Mouse (Mus musculus): Measurements from ENCODE around the gene Btbd8. TPM values are rescaled to one million over a fixed set of nuclear protein-coding genes. Genes with fewer than 3 reads are reported as not detected.

Gene Btbd8
- polyA plus RNA-seq, 1 experiment from 2014 or later, result 3.8 TPM

GRCm38 (mm10) chr5:107405361-107405760 is 32.4 kb upstream of the Btbd8 start:
- Histone ChIP-seq H3K4me1 (ENCODE audit: control insufficient read depth in 2 of 2, insufficient read depth in 2 of 2, low read length in 2 of 2) (peaks cover 2 to 13% of the 10 kb centered on the region in 2 experiments; a peak in 1 of 4 replicates), H3K27me3 (ENCODE audit: control insufficient read depth, insufficient read depth, low read length) (peaks cover 23% of the 10 kb centered on the region), H3K4me3 (ENCODE audit: control insufficient read depth in 1 of 2, insufficient read depth in 1 of 2, low read depth in 1 of 2, low read length in 2 of 2) (no peak overlapping the region), H3K4me2 (ENCODE audit: low read length) (no peak overlapping the region), H3K9ac (ENCODE audit: low read length) (no peak overlapping the region), H3K27ac (replicated peaks in 1 of 2; ENCODE audit: control insufficient read depth in 1 of 2, insufficient read depth in 1 of 2, low read depth in 2 of 2, low read length in 2 of 2) (no peak overlapping the region), H3K36me3 (ENCODE audit: control insufficient read depth, insufficient read depth, low read length) (no peaks in the 10 kb centered on the region), H3K9me3 (ENCODE audit: control insufficient read depth, low read length) (no peaks in the 10 kb centered on the region)
- ATAC-seq (ENCODE audit: insufficient number of reproducible peaks, insufficient read depth, low FRiP score, low read depth), result no peak
- 54% methylated on average over 4 of the region's 4 CpGs for WGBS

- H3K27ac ChIP-seq (replicated peaks in 1 of 2; ENCODE audit: control insufficient read depth in 1 of 2, insufficient read depth in 1 of 2, low read depth in 2 of 2, low read length in 2 of 2), result no peak overlapping the region
- WGBS, result 67% methylated on average over 1 of the region's 1 CpGs
- no peak overlapping the region for H3K9ac ChIP-seq (ENCODE audit: low read length)
- H3K4me2 ChIP-seq (ENCODE audit: low read length), result no peak overlapping the region
- no peaks in the 10 kb centered on the region for H3K4me1 ChIP-seq (ENCODE audit: control insufficient read depth in 2 of 2, insufficient read depth in 2 of 2, low read length in 2 of 2)
- no peak overlapping the region for H3K4me3 ChIP-seq (ENCODE audit: control insufficient read depth in 1 of 2, insufficient read depth in 1 of 2, low read depth in 1 of 2, low read length in 2 of 2)
- no peaks in the 10 kb centered on the region for H3K9me3 ChIP-seq (ENCODE audit: control insufficient read depth, low read length)
- peaks cover under 1% of the 10 kb centered on the region; the same call in 1 of the 2 replicates for H3K27me3 ChIP-seq (ENCODE audit: control insufficient read depth, insufficient read depth, low read length)
- no peaks in the 10 kb centered on the region for H3K36me3 ChIP-seq (ENCODE audit: control insufficient read depth, insufficient read depth, low read length)
- ATAC-seq (ENCODE audit: insufficient number of reproducible peaks, insufficient read depth, low FRiP score, low read depth), result no peak
These were observed 27.5 kb upstream of the Btbd8 start for GRCm38 (mm10) chr5:107410305-107410704.

- ATAC-seq (ENCODE audit: insufficient number of reproducible peaks, insufficient read depth, low FRiP score, low read depth), result no peak
- Histone ChIP-seq H3K4me3 (ENCODE audit: control insufficient read depth in 1 of 2, insufficient read depth in 1 of 2, low read depth in 1 of 2, low read length in 2 of 2) (no peak overlapping the region), H3K4me1 (ENCODE audit: control insufficient read depth in 2 of 2, insufficient read depth in 2 of 2, low read length in 2 of 2) (no peaks in the 10 kb centered on the region), H3K9me3 (ENCODE audit: control insufficient read depth, low read length) (no peaks in the 10 kb centered on the region), H3K4me2 (ENCODE audit: low read length) (no peak overlapping the region), H3K27ac (replicated peaks in 1 of 2; ENCODE audit: control insufficient read depth in 1 of 2, insufficient read depth in 1 of 2, low read depth in 2 of 2, low read length in 2 of 2) (no peak overlapping the region), H3K27me3 (ENCODE audit: control insufficient read depth, insufficient read depth, low read length) (no peaks in the 10 kb centered on the region), H3K36me3 (ENCODE audit: control insufficient read depth, insufficient read depth, low read length) (no peaks in the 10 kb centered on the region), H3K9ac (ENCODE audit: low read length) (no peak overlapping the region)
- WGBS, result 56% methylated on average over 4 of the region's 4 CpGs
These were observed 26.5 kb upstream of the Btbd8 start for GRCm38 (mm10) chr5:107411326-107411725.

- Histone ChIP-seq H3K9me3 (ENCODE audit: control insufficient read depth, low read length) (no peaks in the 10 kb centered on the region), H3K27ac (replicated peaks in 1 of 2; ENCODE audit: control insufficient read depth in 1 of 2, insufficient read depth in 1 of 2, low read depth in 2 of 2, low read length in 2 of 2) (no peak overlapping the region), H3K27me3 (ENCODE audit: control insufficient read depth, insufficient read depth, low read length) (no peaks in the 10 kb centered on the region), H3K9ac (ENCODE audit: low read length) (no peak overlapping the region), H3K4me1 (ENCODE audit: control insufficient read depth in 2 of 2, insufficient read depth in 2 of 2, low read length in 2 of 2) (no peaks in the 10 kb centered on the region), H3K4me3 (ENCODE audit: control insufficient read depth in 1 of 2, insufficient read depth in 1 of 2, low read depth in 1 of 2, low read length in 2 of 2) (no peak overlapping the region), H3K4me2 (ENCODE audit: low read length) (no peak overlapping the region), H3K36me3 (ENCODE audit: control insufficient read depth, insufficient read depth, low read length) (no peaks in the 10 kb centered on the region)
- WGBS, result 79% methylated on average over 2 of the region's 2 CpGs
- ATAC-seq (ENCODE audit: insufficient number of reproducible peaks, insufficient read depth, low FRiP score, low read depth), result no peak
These were observed 25.5 kb upstream of the Btbd8 start for GRCm38 (mm10) chr5:107412285-107412684.

GRCm38 (mm10) chr5:107415098-107415497 is 22.7 kb upstream of the Btbd8 start:
- H3K4me1 ChIP-seq (ENCODE audit: control insufficient read depth in 2 of 2, insufficient read depth in 2 of 2, low read length in 2 of 2), result no peaks in the 10 kb centered on the region
- no peaks in the 10 kb centered on the region for H3K27me3 ChIP-seq (ENCODE audit: control insufficient read depth, insufficient read depth, low read length)
- 69% methylated on average over 2 of the region's 2 CpGs for WGBS
- no peaks in the 10 kb centered on the region for H3K36me3 ChIP-seq (ENCODE audit: control insufficient read depth, insufficient read depth, low read length)
- no peak for ATAC-seq (ENCODE audit: insufficient number of reproducible peaks, insufficient read depth, low FRiP score, low read depth)
- H3K4me2 ChIP-seq (ENCODE audit: low read length), result no peak overlapping the region
- H3K4me3 ChIP-seq (ENCODE audit: control insufficient read depth in 1 of 2, insufficient read depth in 1 of 2, low read depth in 1 of 2, low read length in 2 of 2), result no peak overlapping the region
- H3K9me3 ChIP-seq (ENCODE audit: control insufficient read depth, low read length), result no peaks in the 10 kb centered on the region
- no peak overlapping the region for H3K9ac ChIP-seq (ENCODE audit: low read length)
- H3K27ac ChIP-seq (replicated peaks in 1 of 2; ENCODE audit: control insufficient read depth in 1 of 2, insufficient read depth in 1 of 2, low read depth in 2 of 2, low read length in 2 of 2), result no peak overlapping the region

GRCm38 (mm10) chr5:107421676-107422075 is 16.1 kb upstream of the Btbd8 start:
- no peak for ATAC-seq (ENCODE audit: insufficient number of reproducible peaks, insufficient read depth, low FRiP score, low read depth)
- H3K36me3 ChIP-seq (ENCODE audit: control insufficient read depth, insufficient read depth, low read length), result no peaks in the 10 kb centered on the region
- no peaks in the 10 kb centered on the region for H3K9me3 ChIP-seq (ENCODE audit: control insufficient read depth, low read length)
- H3K4me2 ChIP-seq (ENCODE audit: low read length), result no peak overlapping the region
- no peaks in the 10 kb centered on the region for H3K4me1 ChIP-seq (ENCODE audit: control insufficient read depth in 2 of 2, insufficient read depth in 2 of 2, low read length in 2 of 2)
- H3K27me3 ChIP-seq (ENCODE audit: control insufficient read depth, insufficient read depth, low read length), result no peaks in the 10 kb centered on the region
- H3K9ac ChIP-seq (ENCODE audit: low read length), result no peak overlapping the region
- 13% methylated on average over 1 of the region's 1 CpGs for WGBS
- H3K27ac ChIP-seq (replicated peaks in 1 of 2; ENCODE audit: control insufficient read depth in 1 of 2, insufficient read depth in 1 of 2, low read depth in 2 of 2, low read length in 2 of 2), result no peak overlapping the region
- H3K4me3 ChIP-seq (ENCODE audit: control insufficient read depth in 1 of 2, insufficient read depth in 1 of 2, low read depth in 1 of 2, low read length in 2 of 2), result no peak overlapping the region

GRCm38 (mm10) chr5:107431249-107431648 is 6.5 kb upstream of the Btbd8 start, which contains the start of gene Lpcat2b:
Gene Lpcat2b (plus strand): TSS chr5:107431549.
- ATAC-seq (ENCODE audit: insufficient number of reproducible peaks, insufficient read depth, low FRiP score, low read depth), result no peak
- Histone ChIP-seq H3K9me3 (ENCODE audit: control insufficient read depth, low read length) (no peaks in the 10 kb centered on the region), H3K4me3 (ENCODE audit: control insufficient read depth in 1 of 2, insufficient read depth in 1 of 2, low read depth in 1 of 2, low read length in 2 of 2) (no peak within 1 kb of the TSS), H3K27me3 (ENCODE audit: control insufficient read depth, insufficient read depth, low read length) (peaks cover 3% of the 10 kb centered on the region), H3K4me1 (ENCODE audit: control insufficient read depth in 2 of 2, insufficient read depth in 2 of 2, low read length in 2 of 2) (no peaks in the 10 kb centered on the region; a peak in 1 of 4 replicates), H3K9ac (ENCODE audit: low read length) (no peak within 1 kb of the TSS), H3K27ac (replicated peaks in 1 of 2; ENCODE audit: control insufficient read depth in 1 of 2, insufficient read depth in 1 of 2, low read depth in 2 of 2, low read length in 2 of 2) (no peak within 1 kb of the TSS), H3K36me3 (ENCODE audit: control insufficient read depth, insufficient read depth, low read length) (no peaks in the 10 kb centered on the region), H3K4me2 (ENCODE audit: low read length) (no peak within 1 kb of the TSS)
- 65% methylated on average over 3 of the region's 3 CpGs for WGBS

GRCm38 (mm10) chr5:107434001-107434400 is 3.8 kb upstream of the Btbd8 start:
- 73% methylated on average over 5 of the region's 5 CpGs for WGBS
- Histone ChIP-seq H3K4me2 (ENCODE audit: low read length) (no peak overlapping the region), H3K4me3 (ENCODE audit: control insufficient read depth in 1 of 2, insufficient read depth in 1 of 2, low read depth in 1 of 2, low read length in 2 of 2) (no peak overlapping the region), H3K4me1 (ENCODE audit: control insufficient read depth in 2 of 2, insufficient read depth in 2 of 2, low read length in 2 of 2) (peaks cover 2 to 7% of the 10 kb centered on the region in 2 experiments; a peak in 3 of 4 replicates), H3K9me3 (ENCODE audit: control insufficient read depth, low read length) (no peaks in the 10 kb centered on the region), H3K36me3 (ENCODE audit: control insufficient read depth, insufficient read depth, low read length) (no peaks in the 10 kb centered on the region), H3K27ac (replicated peaks in 1 of 2; ENCODE audit: control insufficient read depth in 1 of 2, insufficient read depth in 1 of 2, low read depth in 2 of 2, low read length in 2 of 2) (no peak overlapping the region), H3K27me3 (ENCODE audit: control insufficient read depth, insufficient read depth, low read length) (peaks cover 3% of the 10 kb centered on the region), H3K9ac (ENCODE audit: low read length) (no peak overlapping the region)
- no peak for ATAC-seq (ENCODE audit: insufficient number of reproducible peaks, insufficient read depth, low FRiP score, low read depth)

All from heart, embryonic 14.5 days (tissue).